In the genomic region with DNA sequence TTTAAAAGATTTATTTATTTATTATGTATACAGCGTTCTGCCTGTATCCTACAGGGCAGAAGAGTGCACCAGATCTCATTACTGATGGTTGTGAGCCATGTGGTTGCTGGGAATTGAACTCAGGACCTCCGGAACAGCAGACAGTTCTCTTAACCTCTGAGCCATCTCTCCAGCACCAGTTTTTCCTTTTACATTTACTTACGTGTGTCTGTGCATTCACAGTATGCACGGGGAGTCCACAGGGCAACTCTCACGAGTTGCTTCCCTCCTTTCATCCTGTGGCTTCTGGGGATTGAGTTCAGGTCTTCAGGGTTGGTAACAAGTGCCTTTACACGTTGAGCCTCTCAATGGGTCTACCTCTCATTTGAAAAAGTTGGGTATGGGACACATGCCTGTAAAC, we compare ENCODE assay signal across 18 mouse cellular contexts.
"Had no signal": no experiment of that assay in that cellular context is flagged by ENCODE, and none has a peak within 500 bp of the region (broad histone marks: within the 10 kb centered on the region; RNA-seq: fewer than 3 reads in every experiment).

No protein-coding gene starts in this region.

- H3K9me3 ChIP-seq: heart, embryonic 10.5 days; heart, embryonic 13.5 days; heart, embryonic 15.5 days; hindbrain, embryonic 13.5 days; hindbrain, embryonic 15.5 days; kidney, embryonic 15.5 days; limb, embryonic 10.5 days; limb, embryonic 12.5 days; liver, embryonic 13.5 days had no signal

- H3K9ac ChIP-seq: heart, embryonic 13.5 days; heart, embryonic 15.5 days; hindbrain, embryonic 13.5 days; hindbrain, embryonic 15.5 days; kidney, embryonic 15.5 days; limb, embryonic 12.5 days had no signal

- H3K27me3 ChIP-seq: heart, embryonic 13.5 days; heart, embryonic 15.5 days; hindbrain, embryonic 13.5 days; hindbrain, embryonic 15.5 days; kidney, embryonic 15.5 days; limb, embryonic 12.5 days; liver, embryonic 13.5 days had no signal

- H3K27ac ChIP-seq: heart, embryonic 10.5 days; hindbrain, embryonic 13.5 days; hindbrain, embryonic 15.5 days; hindbrain, postnatal 0 days; kidney, embryonic 15.5 days; kidney, postnatal 0 days; limb, embryonic 12.5 days; liver, embryonic 13.5 days had no signal

- H3K36me3 ChIP-seq: heart, embryonic 10.5 days; heart, embryonic 13.5 days; heart, embryonic 15.5 days; hindbrain, embryonic 13.5 days; hindbrain, embryonic 15.5 days; kidney, embryonic 15.5 days; limb, embryonic 10.5 days; limb, embryonic 12.5 days; liver, embryonic 13.5 days had no signal

- DNase-seq: gastrocnemius, postnatal 14 days; gastrocnemius, postnatal 36 days; heart, postnatal 36 days; kidney, adult 2 months; kidney, postnatal 14 days; kidney, postnatal 4 days; liver; liver, embryonic 13.5 days had no signal
